8 mouse cellular contexts compared by ENCODE assay signal in genomic region chr4:126309922-126310309, GRCm38 (mm10). TPM values are rescaled to one million over a fixed set of nuclear protein-coding genes. Genes with fewer than 3 reads are reported as not detected.
DNase-seq lines count a peak whose midpoint lies in the region; ATAC-seq and TF ChIP-seq lines count a peak whose summit lies in the region.

No protein-coding gene starts in this region.

- no peak overlapping the region for H3K27ac ChIP-seq in cortical plate, adult 2 months (ENCODE audit: insufficient read depth, low read length)

- TF ChIP-seq CTCF in cortical plate, adult 2 months (IDR thresholded peaks at IDR 0.05; ENCODE audit: extremely low read depth, insufficient read depth, low read length), result peak; percentile 83

- peak; percentile 52 for ATAC-seq in inflammation-experienced regulatory T-cells, adult 6 months
- ATAC-seq in erythroid progenitor cell, adult 5-6 weeks (replicated peaks; ENCODE audit: low FRiP score, poor library complexity, severe bottlenecking), result no peak

- H3K4me1 ChIP-seq in cortical plate, adult 2 months (ENCODE audit: control insufficient read depth, insufficient read depth, low read length), result no peaks in the 10 kb centered on the region

- no peak for TF ChIP-seq POLR2A in cortical plate, adult 2 months (IDR thresholded peaks at IDR 0.05; ENCODE audit: extremely low read depth, insufficient read depth, low read length)

- H3K4me3 ChIP-seq in cortical plate, adult 2 months (ENCODE audit: insufficient read depth, low read length), result no peak overlapping the region

- intact Hi-C loops in gastrocnemius, postnatal 14 days (cut with DNase I; ENCODE audit: low total_unique reads), result loop anchor here (5.0 kb wide), 2 partner anchors 33 to 88 kb away; no protein-coding TSS in a partner anchor
- intact Hi-C loops in left cerebral cortex, postnatal 14 days (cut with DNase I), result loop anchor here (2.0 to 5.0 kb wide), 2 partner anchors 31 to 83 kb away; no protein-coding TSS in a partner anchor

- DNase-seq in adipocyte (ENCODE audit: low spot score), result peak; percentile 87
- peak; percentile 87 for DNase-seq in gastrocnemius, postnatal 14 days
- DNase-seq in left cerebral cortex, postnatal 14 days (ENCODE audit: low spot score in 2 of 2), result peak; percentile 88 to 90
- DNase-seq in mesoderm, embryonic 11.5 days (ENCODE audit: low read depth, low spot score), result peak; percentile 94
- DNase-seq in right cerebral cortex, postnatal 36 days (ENCODE audit: low spot score in 2 of 2), result peak; percentile 68 to 87

RNA-seq across cellular contexts. Expression of gene Adprhl2, which starts 11.6 kb away (rescaled TPM):
- polyA plus RNA-seq in cortical plate, adult 2 months (2012; rRNA removed), result 37.7 and 40.3 TPM in 2 replicates
- total RNA-seq in gastrocnemius, postnatal 14 days (2021), result 10 to 100 TPM in 1 of 2 experiments, 1 to 10 TPM in 1; 9.8 to 11.5 TPM
- 10 to 100 TPM; 15.9 to 22.5 (median 22.1) TPM for polyA plus RNA-seq in inflammation-experienced regulatory T-cells, adult 6 months (2017; shearing (Covaris generic))
- 10 to 100 TPM; 25.3 to 26.8 TPM for total RNA-seq in left cerebral cortex, postnatal 14 days (2021)
- 2.2 TPM in 1 of 2 replicates, not detected in the other for total RNA-seq in erythroid progenitor cell, adult 5-6 weeks (2015; ENCODE audit: low replicate concordance)
- total RNA-seq in erythroid progenitor cell, adult 5-6 weeks (2017; ENCODE audit: low replicate concordance), result 4.7 and 5.5 TPM in 2 replicates

RNA-seq across cellular contexts. Expression of gene Tekt2, which starts 15.6 kb away (rescaled TPM):
- 3.8 and 5.7 TPM in 2 replicates for polyA plus RNA-seq in cortical plate, adult 2 months (2012; rRNA removed)
- 1 to 10 TPM in 1 of 2 experiments, under 1 TPM in 1; 0.74 to 1.1 TPM for total RNA-seq in gastrocnemius, postnatal 14 days (2021)
- polyA plus RNA-seq in inflammation-experienced regulatory T-cells, adult 6 months (2017; shearing (Covaris generic)), result not detected
- 1 to 10 TPM; 1.9 to 2.5 TPM for total RNA-seq in left cerebral cortex, postnatal 14 days (2021)
- not detected in 2 replicates for total RNA-seq in erythroid progenitor cell, adult 5-6 weeks (2015; ENCODE audit: low replicate concordance)
- total RNA-seq in erythroid progenitor cell, adult 5-6 weeks (2017; ENCODE audit: low replicate concordance), result not detected in 2 replicates

RNA-seq across cellular contexts. Expression of gene Col8a2, which starts 23.3 kb away (rescaled TPM):
- polyA plus RNA-seq in cortical plate, adult 2 months (2012; rRNA removed), result 0.36 and 0.52 TPM in 2 replicates
- 1 to 10 TPM; 4.7 to 5.6 TPM for total RNA-seq in gastrocnemius, postnatal 14 days (2021)
- polyA plus RNA-seq in inflammation-experienced regulatory T-cells, adult 6 months (2017; shearing (Covaris generic)), result not detected
- 1 to 10 TPM; 2.9 to 3.4 TPM for total RNA-seq in left cerebral cortex, postnatal 14 days (2021)
- not detected in 2 replicates for total RNA-seq in erythroid progenitor cell, adult 5-6 weeks (2015; ENCODE audit: low replicate concordance)
- total RNA-seq in erythroid progenitor cell, adult 5-6 weeks (2017; ENCODE audit: low replicate concordance), result 0.39 TPM in 1 of 2 replicates, not detected in the other

RNA-seq across cellular contexts. Expression of gene Trappc3, which starts 47.8 kb away (rescaled TPM):
- polyA plus RNA-seq in cortical plate, adult 2 months (2012; rRNA removed), result 111 and 117 TPM in 2 replicates
- total RNA-seq in gastrocnemius, postnatal 14 days (2021), result 10 to 100 TPM; 22.2 to 24.3 TPM
- polyA plus RNA-seq in inflammation-experienced regulatory T-cells, adult 6 months (2017; shearing (Covaris generic)), result 10 to 100 TPM; 55.8 to 71.3 (median 70.8) TPM
- total RNA-seq in left cerebral cortex, postnatal 14 days (2021), result 10 to 100 TPM; 82.0 to 85.4 TPM
- total RNA-seq in erythroid progenitor cell, adult 5-6 weeks (2015; ENCODE audit: low replicate concordance), result 10.9 and 22.3 TPM in 2 replicates
- total RNA-seq in erythroid progenitor cell, adult 5-6 weeks (2017; ENCODE audit: low replicate concordance), result 9.2 and 10.8 TPM in 2 replicates

RNA-seq across cellular contexts. Expression of gene Map7d1, which starts 53.8 kb away (rescaled TPM):
- 206 and 215 TPM in 2 replicates for polyA plus RNA-seq in cortical plate, adult 2 months (2012; rRNA removed)
- total RNA-seq in gastrocnemius, postnatal 14 days (2021), result 100 to 1,000 TPM; 165 to 201 TPM
- 1 to 10 TPM; 3.2 to 6.6 (median 5.1) TPM for polyA plus RNA-seq in inflammation-experienced regulatory T-cells, adult 6 months (2017; shearing (Covaris generic))
- 100 to 1,000 TPM; 241 to 264 TPM for total RNA-seq in left cerebral cortex, postnatal 14 days (2021)
- total RNA-seq in erythroid progenitor cell, adult 5-6 weeks (2015; ENCODE audit: low replicate concordance), result 6.7 and 12.3 TPM in 2 replicates
- 6.3 and 8.2 TPM in 2 replicates for total RNA-seq in erythroid progenitor cell, adult 5-6 weeks (2017; ENCODE audit: low replicate concordance)
